Mouse (Mus musculus) fat pad, adult 2 months (tissue): Measurements from ENCODE around the gene Rbm14.

ENCODE experiments used
- DNase-seq: peaks from one replicate; pipeline ENCODE4 v3.0.0-alpha.2; 2011; ENCODE audit warnings: low read depth, low spot score; ENCODE audit errors: extremely low read depth

Rbm14 gene

GRCm38 (mm10) chr19:4755565-4756192, 55.8 kb downstream of the Rbm14 start:
- no peak for DNase-seq
